Mouse (Mus musculus) subcutaneous adipose tissue, adult 2 months (tissue): ENCODE measurements around the gene Ston2. TPM values are rescaled to one million over a fixed set of nuclear protein-coding genes. Genes with fewer than 3 reads are reported as not detected.

ENCODE experiments used
- polyA plus RNA-seq: library from polyadenylated mRNA; depleted of rRNA; stranded (reverse); fragments of >200 nt; gene quantifications from 2 replicates; pipeline ENCODE4 v1.2.3, GENCODE M21; 2012; ENCODE audit warnings: low replicate concordance; rRNA removed

The Ston2 gene
- 5.6 and 12.3 TPM in 2 replicates for polyA plus RNA-seq

DNA sequence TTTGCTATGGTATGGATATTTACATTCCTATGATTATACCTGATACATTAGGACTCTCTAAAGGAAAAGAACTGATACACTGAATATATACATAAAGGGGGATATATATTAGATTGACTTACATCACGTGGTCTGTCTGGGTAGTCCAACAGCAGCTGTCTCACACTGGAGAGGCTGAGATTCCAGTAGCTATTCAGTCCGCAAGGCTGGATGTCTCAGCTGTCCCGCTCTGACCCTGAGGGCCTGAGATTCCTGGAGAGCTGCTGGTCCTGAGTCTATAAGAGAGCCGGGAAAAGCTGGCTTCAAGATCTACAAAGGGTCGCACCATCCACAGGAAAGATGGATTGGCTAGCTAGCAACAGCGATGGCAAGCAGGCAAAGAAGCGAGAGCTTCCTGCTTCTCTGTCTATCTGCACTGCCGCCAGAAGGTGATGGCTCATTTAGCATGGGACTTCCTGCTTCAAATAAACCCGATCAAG is at the start of gene Ston2:
Gene Ston2, minus strand, starts transcription at position 429 of the 479 bp plus-strand sequence.

GRCm38 (mm10) chr12:91589847-91590690 is 198.1 kb downstream of the Ston2 start, which contains the start of gene Gtf2a1:
Gtf2a1 (minus strand) TSS chr12:91590487.

Other genes with a start within 250 kb of the Ston2 start
- gene Gtf2a1, start 197.9 kb downstream of the Ston2 start, polyA plus RNA-seq: 14.3 and 17.7 TPM in 2 replicates
- gene Sel1l, start 60.8 kb upstream of the Ston2 start, polyA plus RNA-seq: 46.0 and 58.6 TPM in 2 replicates